Mouse (Mus musculus) embryo, embryonic 11 days (tissue): Measurements from ENCODE around the gene Klf14.

Experiments
- DNase-seq: peaks from one replicate; pipeline ENCODE4 v3.0.0-alpha.2; 2015

Klf14 gene

GRCm38 (mm10) chr6:30958736-30959540 lies at the start of gene Klf14:
TSS of gene Klf14 (minus strand) at chr6:30959078.
- peak; percentile 78 for DNase-seq

GRCm38 (mm10) chr6:31006111-31006600 lies 47.3 kb upstream of the Klf14 start:
- DNase-seq: no peak

GRCm38 (mm10) chr6:30986393-30986792 lies 27.5 kb upstream of the Klf14 start:
- DNase-seq: no peak

GRCm38 (mm10) chr6:30983021-30983420 lies 24.1 kb upstream of the Klf14 start:
- no peak for DNase-seq

- DNase-seq: peak; percentile 67
Measured at GRCm38 (mm10) chr6:30982372-30982980, 23.6 kb upstream of the Klf14 start.

GRCm38 (mm10) chr6:30981351-30981750 lies 22.5 kb upstream of the Klf14 start:
- DNase-seq: no peak

- no peak for DNase-seq
Measured at GRCm38 (mm10) chr6:30978615-30979014, 19.7 kb upstream of the Klf14 start.

- no peak for DNase-seq
Measured at GRCm38 (mm10) chr6:30972121-30972520, 13.2 kb upstream of the Klf14 start.

GRCm38 (mm10) chr6:30957784-30958735 lies 818 bp downstream of the Klf14 start:
- DNase-seq: peak; percentile 52

- no peak for DNase-seq
Measured at GRCm38 (mm10) chr6:30939264-30939663, 19.6 kb downstream of the Klf14 start.

GRCm38 (mm10) chr6:30922821-30923220 lies 36.1 kb downstream of the Klf14 start:
- DNase-seq: peak; percentile 50

- no peak for DNase-seq
Measured at GRCm38 (mm10) chr6:30921826-30922225, 37.1 kb downstream of the Klf14 start.

GRCm38 (mm10) chr6:30920834-30921675 lies 37.8 kb downstream of the Klf14 start:
- peak; percentile 49 for DNase-seq

- no peak for DNase-seq
Measured at GRCm38 (mm10) chr6:30915473-30915872, 43.4 kb downstream of the Klf14 start, which contains the start of gene Tsga13. TSS of gene Tsga13 (minus strand) at chr6:30915573.

- no peak for DNase-seq
Measured at GRCm38 (mm10) chr6:30907970-30908369, 50.9 kb downstream of the Klf14 start.
